In the genomic region with DNA sequence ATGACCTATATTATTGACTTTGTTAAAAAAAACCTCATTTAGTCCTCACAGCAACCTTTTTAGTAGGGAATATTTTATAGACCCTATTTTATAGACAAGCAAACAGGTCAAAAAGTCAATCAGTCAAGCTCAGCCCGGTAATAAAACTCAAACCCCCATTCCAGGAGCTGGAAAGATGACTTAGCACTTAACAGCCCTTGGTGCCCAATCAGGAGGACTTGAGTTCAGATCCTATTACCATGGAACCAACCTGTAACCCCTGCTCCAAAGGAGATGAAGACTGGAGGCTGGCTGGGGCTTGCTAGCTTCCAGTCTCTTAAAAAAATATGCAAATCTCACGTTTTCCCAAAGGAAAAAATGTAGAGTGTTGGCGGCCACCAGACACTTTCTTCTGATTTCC, we compare ENCODE assay signal across 10 mouse cellular contexts. TPM values are rescaled to one million over a fixed set of nuclear protein-coding genes. Genes with fewer than 3 reads are reported as not detected.
A peak's percentile ranks its signal among the peaks of the same experiment; 100 is the strongest.
DNase-seq lines count a peak whose midpoint lies in the region; ATAC-seq and TF ChIP-seq lines count a peak whose summit lies in the region.
"Had no signal": no experiment of that assay in that cellular context is flagged by ENCODE, and none has a peak within 500 bp of the region (broad histone marks: within the 10 kb centered on the region; RNA-seq: fewer than 3 reads in every experiment).

No protein-coding gene starts in this region.

- no peak for DNase-seq in testis, postnatal 14 days (ENCODE audit: low spot score)
- DNase-seq in liver, embryonic 13.5 days: no peak
- no peak for DNase-seq in right cerebral cortex, postnatal 10 days (ENCODE audit: low spot score in 2 of 2)
- no peak for DNase-seq in cerebellum, adult 8-10 months
- no peak for DNase-seq in urinary bladder, postnatal 36 days (ENCODE audit: low spot score in 2 of 2)
- DNase-seq: adrenal gland, postnatal 36 days; heart, postnatal 10 days had no signal

- ATAC-seq in erythroblast, adult 5-6 weeks (replicated peaks; ENCODE audit: low FRiP score, poor library complexity, severe bottlenecking): no peak
- ATAC-seq in liver, embryonic 13.5 days (ENCODE audit: low read depth): no peak

- 39% methylated on average over 3 of the region's 3 CpGs for WGBS in liver, embryonic 13.5 days (ENCODE audit: insufficient replicate concordance)

- peak overlapping the region; percentile 94 for H3K4me3 ChIP-seq in erythroblast, embryonic 14.5 days (replicated peaks)
- H3K4me3 ChIP-seq in testis, adult 2 months (ENCODE audit: control insufficient read depth, low read depth, low read length): peak overlapping the region; percentile 45
- peak overlapping the region; percentile 35 for H3K4me3 ChIP-seq in liver, embryonic 13.5 days (replicated peaks)

- H3K4me2 ChIP-seq in liver, embryonic 13.5 days: peak overlapping the region; percentile 55

- H3K36me3 ChIP-seq in erythroblast, embryonic 14.5 days (ENCODE audit: control insufficient read depth): peaks cover 8% of the 10 kb centered on the region
- H3K36me3 ChIP-seq in testis, adult 2 months (ENCODE audit: control insufficient read depth, insufficient read depth, low read length): no peaks in the 10 kb centered on the region
- peaks cover under 1% of the 10 kb centered on the region; the same call in 1 of the 2 replicates for H3K36me3 ChIP-seq in liver, embryonic 13.5 days

- no peak overlapping the region for H3K27ac ChIP-seq in testis, adult 2 months (ENCODE audit: control insufficient read depth, insufficient read depth, low read depth, low read length)
- no peak overlapping the region for H3K27ac ChIP-seq in liver, embryonic 13.5 days

- no peak for TF ChIP-seq CTCF in testis, adult 2 months (IDR thresholded peaks at IDR 0.05; ENCODE audit: control insufficient read depth, insufficient read depth, insufficient replicate concordance, low read depth, low read length)

- H3K4me1 ChIP-seq in erythroblast, embryonic 14.5 days (ENCODE audit: control insufficient read depth): peaks cover 34% of the 10 kb centered on the region
- peaks cover 3% of the 10 kb centered on the region for H3K4me1 ChIP-seq in testis, adult 2 months (ENCODE audit: control insufficient read depth, insufficient read depth, low read length)
- peaks cover 19% of the 10 kb centered on the region for H3K4me1 ChIP-seq in liver, embryonic 13.5 days (replicated peaks)

- no peaks in the 10 kb centered on the region for H3K27me3 ChIP-seq in erythroblast, embryonic 14.5 days (ENCODE audit: control insufficient read depth)
- no peaks in the 10 kb centered on the region for H3K27me3 ChIP-seq in testis, adult 2 months (ENCODE audit: control insufficient read depth, insufficient read depth, low read length)
- no peaks in the 10 kb centered on the region for H3K27me3 ChIP-seq in liver, embryonic 13.5 days

- no peaks in the 10 kb centered on the region for H3K9me3 ChIP-seq in erythroblast, embryonic 14.5 days (ENCODE audit: control insufficient read depth, low read length)
- H3K9me3 ChIP-seq in liver, embryonic 13.5 days (replicated peaks): no peaks in the 10 kb centered on the region

- TF ChIP-seq POLR2A in testis, adult 2 months (IDR thresholded peaks at IDR 0.05; ENCODE audit: control insufficient read depth, low read depth, low read length): no peak

- H3K9ac ChIP-seq in liver, embryonic 13.5 days: 0 out of 2 replicates have a peak overlapping the region, but pooled peaks have one; percentile 34

RNA-seq across cellular contexts. Expression of gene 9930021J03Rik, which starts 1.8 kb away (rescaled TPM):
- 0.06 and 0.08 TPM in 2 replicates for polyA plus RNA-seq in erythroblast, embryonic 14.5 days (2012)
- total RNA-seq in erythroblast, adult 5-6 weeks (2015; ENCODE audit: low replicate concordance): 6.5 and 10.0 TPM in 2 replicates
- total RNA-seq in erythroblast, adult 5-6 weeks (2017; ENCODE audit: low replicate concordance): 6.6 and 8.4 TPM in 2 replicates
- polyA plus RNA-seq in testis, adult 2 months (2012; rRNA removed): 15.2 and 19.1 TPM in 2 replicates
- 1.1 and 1.5 TPM in 2 replicates for polyA plus RNA-seq in liver, embryonic 13.5 days (2015; fragmentation: Nextera tagmentation; extraction: Ambion mirVana)

RNA-seq across cellular contexts. Expression of gene Ranbp6, which starts 8.8 kb away (rescaled TPM):
- 0.03 and 0.04 TPM in 2 replicates for polyA plus RNA-seq in erythroblast, embryonic 14.5 days (2012)
- total RNA-seq in erythroblast, adult 5-6 weeks (2015; ENCODE audit: low replicate concordance): 4.8 TPM in 2 replicates
- 5.9 and 9.5 TPM in 2 replicates for total RNA-seq in erythroblast, adult 5-6 weeks (2017; ENCODE audit: low replicate concordance)
- polyA plus RNA-seq in testis, adult 2 months (2012; rRNA removed): 1.2 and 1.6 TPM in 2 replicates
- 6.6 and 8.6 TPM in 2 replicates for polyA plus RNA-seq in liver, embryonic 13.5 days (2015; fragmentation: Nextera tagmentation; extraction: Ambion mirVana)

Comparison
In these comparisons a context has a peak if more than half of its experiments do, and no peak if none do; other contexts are left out.
1. H3K4me3 ChIP-seq: peak in every context shown above with its lines; median percentile 94 in erythroblast, embryonic 14.5 days; 45 in testis, adult 2 months; 35 in liver, embryonic 13.5 days.